Mouse (Mus musculus): Measurements from ENCODE around the gene Nthl1.

The Nthl1 gene

GRCm38 (mm10) chr17:24625472-24625871 is 7.0 kb upstream of the Nthl1 start:
- DNase-seq (ENCODE audit: extremely low read depth, low read depth, low spot score), result no peak

DNA sequence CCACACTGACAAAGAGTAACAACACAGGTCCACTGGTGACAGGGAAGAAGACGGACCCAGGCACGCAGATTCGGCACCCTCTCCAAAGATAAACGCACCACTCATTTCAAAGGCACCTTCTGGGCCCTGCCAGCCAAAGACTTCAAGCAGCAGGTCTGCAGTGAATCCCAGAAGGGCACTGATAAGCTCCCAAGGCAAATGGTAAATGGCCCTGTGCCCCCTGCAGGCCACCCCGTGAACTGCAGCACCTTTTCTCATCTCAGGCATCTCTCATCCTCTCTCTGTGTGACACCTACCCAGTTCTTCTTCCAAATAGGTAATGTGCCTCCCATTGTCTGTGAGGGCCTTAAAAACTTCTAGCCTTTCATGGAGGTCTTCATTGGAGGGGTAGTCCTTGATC is 3.8 kb upstream of the Nthl1 start:
- no peak for DNase-seq (ENCODE audit: extremely low read depth, low read depth, low spot score)

DNA sequence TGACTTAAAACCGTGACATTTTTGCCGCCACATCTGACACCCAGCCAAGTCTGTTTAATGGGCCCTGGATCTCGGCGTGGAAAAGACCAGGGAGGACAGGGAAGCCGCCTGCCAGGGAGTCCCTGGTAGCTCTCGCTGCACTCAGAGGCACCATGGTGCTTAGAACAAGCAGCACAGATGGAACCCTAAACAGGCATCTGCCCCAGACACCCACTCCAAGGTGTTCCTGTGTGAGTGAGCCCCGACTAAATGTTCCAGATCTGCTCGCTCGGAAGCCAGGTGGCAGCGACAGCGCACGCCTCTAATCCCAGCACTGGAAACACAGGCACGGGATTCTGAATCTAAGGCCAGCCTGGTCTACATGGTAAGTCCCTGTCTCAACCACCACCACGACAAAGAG is 2.4 kb upstream of the Nthl1 start:
- DNase-seq (ENCODE audit: extremely low read depth, low read depth, low spot score), result no peak

DNA sequence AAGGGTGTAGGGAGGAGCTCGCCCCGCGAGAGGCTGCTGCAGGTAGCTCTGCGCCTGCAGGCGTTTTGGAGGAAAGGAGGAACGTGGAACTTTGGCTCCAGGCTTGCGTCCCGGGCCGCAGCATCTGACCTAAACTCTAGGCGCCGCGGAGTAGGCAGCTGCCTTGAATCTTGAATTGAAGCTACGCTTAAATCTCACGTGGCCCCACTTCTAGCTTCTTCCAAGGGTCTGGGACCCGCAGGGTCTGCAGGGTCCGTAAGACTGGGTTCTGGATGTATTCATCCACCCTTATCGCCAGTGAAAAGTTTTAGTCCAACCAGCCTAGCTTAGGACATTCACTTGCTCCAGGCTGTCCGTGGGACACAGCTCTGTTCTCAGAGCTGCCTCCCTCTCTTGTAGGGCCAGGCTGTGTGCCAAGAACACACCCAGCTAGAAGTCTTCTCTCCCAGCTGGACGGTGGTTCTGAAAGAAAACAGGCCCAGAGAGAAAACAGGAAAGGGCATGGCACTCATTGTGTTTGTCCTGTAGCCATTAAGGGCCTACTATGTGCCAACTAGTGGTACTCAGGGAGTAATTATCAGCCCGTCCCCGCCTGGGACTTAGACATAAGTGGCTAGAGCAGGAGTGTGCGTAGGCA is 451 bp downstream of the Nthl1 start:
- DNase-seq (ENCODE audit: extremely low read depth, low read depth, low spot score), result peak; percentile 19

GRCm38 (mm10) chr17:24633831-24634230 is 1.4 kb downstream of the Nthl1 start:
- no peak for DNase-seq (ENCODE audit: extremely low read depth, low read depth, low spot score)

- no peak for DNase-seq (ENCODE audit: extremely low read depth, low read depth, low spot score)
Observed at GRCm38 (mm10) chr17:24635024-24635423, 2.5 kb downstream of the Nthl1 start.

GRCm38 (mm10) chr17:24635694-24636093 is 3.2 kb downstream of the Nthl1 start:
- DNase-seq (ENCODE audit: extremely low read depth, low read depth, low spot score), result no peak

DNA sequence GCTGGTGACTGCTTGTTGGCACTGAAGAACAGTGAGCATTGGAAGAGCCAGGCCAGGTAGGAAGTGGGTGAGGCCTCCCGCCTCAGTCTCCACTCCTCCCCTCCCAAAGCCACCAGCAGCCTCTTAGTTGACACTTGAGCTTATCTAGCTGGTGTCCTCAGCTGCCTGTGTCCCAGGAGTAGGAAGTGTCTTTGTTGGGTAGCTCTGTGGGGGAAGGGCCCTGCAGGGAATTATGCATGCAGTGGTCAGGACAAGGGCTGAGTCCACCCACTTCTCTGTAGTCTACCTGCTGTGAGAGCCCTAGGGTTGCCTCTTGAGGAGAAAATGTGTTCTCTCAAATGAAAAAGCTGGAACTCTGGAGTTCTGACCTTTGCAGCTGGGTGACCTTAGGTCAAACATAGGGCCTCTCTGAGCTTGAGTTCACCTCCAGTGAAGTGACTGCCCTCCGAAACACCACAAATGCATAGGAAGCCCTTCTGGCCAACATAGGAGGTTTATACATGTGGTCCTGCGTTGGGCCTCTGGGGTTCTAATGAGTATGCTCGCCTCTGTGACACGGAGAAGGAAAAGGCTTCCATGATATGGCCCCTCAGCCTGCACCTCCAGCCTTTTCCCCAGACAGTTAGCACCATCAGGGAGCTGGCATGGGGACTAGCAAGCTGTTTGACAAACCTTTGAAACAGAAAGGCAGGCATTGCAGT is 4.5 kb downstream of the Nthl1 start:
- no peak for DNase-seq (ENCODE audit: extremely low read depth, low read depth, low spot score)

DNA sequence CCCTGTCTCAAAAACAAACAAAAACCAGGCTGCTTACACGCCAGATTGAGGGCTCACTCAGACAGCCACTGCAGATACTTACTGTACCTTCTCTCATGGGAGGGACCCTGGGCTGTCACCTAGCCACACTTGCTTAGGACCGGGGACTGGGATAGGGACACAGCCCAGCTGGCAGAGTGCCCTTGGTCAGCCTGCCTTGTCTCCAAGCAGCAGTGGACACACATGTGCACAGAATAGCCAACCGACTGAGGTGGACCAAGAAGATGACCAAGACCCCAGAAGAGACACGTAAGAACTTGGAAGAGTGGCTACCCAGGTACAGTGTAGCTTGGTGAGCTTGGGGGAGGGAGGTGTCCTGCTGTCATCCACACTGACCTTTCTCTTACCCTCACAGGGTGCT is 5.7 kb downstream of the Nthl1 start:
- no peak for DNase-seq (ENCODE audit: extremely low read depth, low read depth, low spot score)

DNA sequence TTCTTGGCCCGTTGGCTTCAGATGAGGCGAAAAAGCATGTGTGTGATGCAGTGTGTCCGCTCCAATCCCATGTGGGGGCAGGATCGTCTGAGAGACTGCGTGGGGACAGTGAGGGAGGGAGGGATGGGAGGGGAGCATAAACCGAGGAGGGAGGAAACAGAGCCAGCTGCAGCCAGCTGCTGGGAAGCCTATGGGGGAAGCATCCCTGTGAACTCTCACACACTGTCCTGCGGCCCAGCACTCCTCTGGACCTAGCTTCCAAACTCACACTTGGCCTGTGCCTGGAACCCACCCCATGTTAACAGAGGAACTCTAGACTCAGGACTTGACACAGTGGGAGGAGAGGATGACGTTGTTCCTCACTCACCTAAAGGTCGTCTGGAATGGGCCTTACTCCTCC is 6.4 kb downstream of the Nthl1 start:
- DNase-seq (ENCODE audit: extremely low read depth, low read depth, low spot score), result no peak

GRCm38 (mm10) chr17:24639571-24639988 is 7.1 kb downstream of the Nthl1 start:
- no peak for DNase-seq (ENCODE audit: extremely low read depth, low read depth, low spot score)

DNA sequence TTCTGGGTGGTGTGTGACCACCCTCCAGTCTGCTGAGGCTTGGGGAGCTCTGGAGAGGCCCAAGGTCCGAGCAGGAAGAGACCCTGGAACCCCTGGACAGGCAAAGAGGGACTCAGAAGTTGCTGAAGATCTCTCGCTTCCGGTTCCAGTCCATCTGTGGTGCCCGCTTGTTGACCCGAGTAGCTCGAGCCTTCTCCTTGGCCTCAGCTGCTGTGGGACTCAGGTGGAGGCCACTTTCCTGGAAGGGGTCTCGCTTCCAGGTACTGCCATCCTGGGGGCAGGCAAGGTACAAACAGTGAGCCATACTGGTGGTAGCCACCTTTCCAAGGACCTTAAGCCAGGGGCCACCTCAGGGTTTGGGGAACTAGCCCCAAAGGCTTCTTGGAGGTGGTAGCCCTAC is 7.6 kb downstream of the Nthl1 start:
- DNase-seq (ENCODE audit: extremely low read depth, low read depth, low spot score), result no peak

GRCm38 (mm10) chr17:24640581-24640980 is 8.1 kb downstream of the Nthl1 start:
- DNase-seq (ENCODE audit: extremely low read depth, low read depth, low spot score), result no peak

DNA sequence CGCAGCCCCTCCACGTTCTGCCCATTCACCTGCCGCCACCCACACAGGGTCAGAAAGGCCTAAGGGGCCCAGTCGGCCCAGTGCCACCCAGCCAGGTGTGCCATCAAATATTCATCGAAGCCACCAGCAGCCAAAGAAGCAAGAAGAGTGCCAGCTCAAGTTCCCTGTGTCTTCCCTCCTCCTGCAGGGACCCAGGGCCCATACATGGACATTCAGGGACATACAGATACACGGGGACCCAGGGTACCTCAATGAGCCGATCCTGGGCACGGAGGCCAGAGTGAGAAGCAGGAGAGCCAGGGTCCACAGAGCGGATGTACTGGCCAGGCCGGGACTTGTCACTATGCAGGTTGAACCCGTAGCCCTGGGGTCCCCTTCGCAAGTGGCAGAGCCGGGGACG is 9.5 kb downstream of the Nthl1 start:
- DNase-seq (ENCODE audit: extremely low read depth, low read depth, low spot score), result no peak

- no peak for DNase-seq (ENCODE audit: extremely low read depth, low read depth, low spot score)
Observed at GRCm38 (mm10) chr17:24642791-24643343, 10.4 kb downstream of the Nthl1 start.

DNA sequence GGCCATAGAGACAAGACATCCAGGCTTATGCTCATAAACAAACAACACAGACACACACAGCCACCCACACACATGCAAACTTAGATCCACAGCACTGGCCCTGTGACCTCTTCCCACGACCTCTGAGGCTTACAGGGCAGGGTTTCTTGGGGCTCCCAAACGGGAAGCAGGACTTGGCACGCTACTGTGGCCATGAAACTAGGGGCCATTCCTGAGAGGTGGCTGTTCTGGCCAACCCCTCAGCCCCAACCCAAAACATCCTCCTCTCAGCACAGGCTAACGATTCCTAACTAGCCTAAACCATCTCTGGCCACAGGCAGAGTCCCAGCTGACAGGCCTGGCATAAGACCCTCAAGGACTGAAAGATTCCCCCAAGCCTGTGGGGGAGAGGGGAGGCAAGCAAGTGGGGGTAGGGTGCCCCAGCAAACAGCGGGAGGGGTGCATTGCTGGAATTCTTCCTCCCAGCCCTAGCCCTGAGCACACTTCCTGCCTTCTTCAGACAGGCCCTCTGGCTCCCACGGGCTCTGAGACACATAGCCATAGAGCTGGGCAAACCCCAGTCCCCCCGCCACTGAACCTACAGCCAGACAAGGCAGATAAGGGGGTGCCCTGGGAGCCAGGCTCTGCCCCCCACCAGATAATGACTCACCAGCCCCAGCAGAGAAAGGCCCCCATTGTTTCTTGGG is 11.7 kb downstream of the Nthl1 start:
- no peak for DNase-seq (ENCODE audit: extremely low read depth, low read depth, low spot score)

DNA sequence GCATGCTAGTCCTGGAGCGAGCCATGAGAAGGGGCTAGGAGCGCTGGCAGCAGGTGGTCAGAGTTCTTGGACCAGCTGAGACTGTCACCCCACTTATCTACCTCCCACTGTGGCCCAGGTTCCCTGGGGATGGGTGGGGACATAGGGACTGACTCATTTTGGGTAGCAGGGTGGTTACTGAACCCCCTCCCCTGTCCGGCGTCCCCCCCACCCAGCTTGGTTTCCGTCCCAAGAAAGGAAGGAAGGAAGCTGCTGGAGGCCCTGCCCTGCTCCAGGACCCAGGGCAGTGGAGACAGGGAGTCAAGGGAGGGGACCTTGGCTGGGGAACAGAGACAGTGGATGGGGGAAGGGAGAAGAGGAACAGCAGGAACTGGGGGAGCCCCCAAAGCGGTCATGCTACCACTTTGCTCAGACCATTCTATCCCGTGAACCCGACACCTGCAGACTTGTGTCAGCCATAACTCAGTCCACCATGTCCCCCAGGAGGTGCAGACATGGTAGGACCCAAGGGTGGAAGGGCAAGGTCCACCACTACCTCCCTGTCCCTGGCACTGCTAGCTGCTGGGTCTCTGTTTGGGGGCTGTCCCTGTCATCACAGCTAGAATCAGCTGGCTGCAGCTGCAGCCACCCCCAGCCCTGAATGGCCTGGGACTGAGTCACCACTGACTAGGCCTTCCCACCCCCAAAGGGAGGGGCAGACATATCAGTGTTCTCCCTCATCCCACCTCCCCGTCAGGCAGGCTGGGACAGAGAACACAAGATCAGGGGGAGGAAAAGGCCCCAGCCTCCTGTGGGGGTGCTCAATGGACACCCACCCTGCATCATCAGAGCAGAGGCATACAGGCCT is 12.6 kb downstream of the Nthl1 start:
- no peak for DNase-seq (ENCODE audit: extremely low read depth, low read depth, low spot score)

GRCm38 (mm10) chr17:24645916-24646315 is 13.4 kb downstream of the Nthl1 start:
- DNase-seq (ENCODE audit: extremely low read depth, low read depth, low spot score), result no peak

DNA sequence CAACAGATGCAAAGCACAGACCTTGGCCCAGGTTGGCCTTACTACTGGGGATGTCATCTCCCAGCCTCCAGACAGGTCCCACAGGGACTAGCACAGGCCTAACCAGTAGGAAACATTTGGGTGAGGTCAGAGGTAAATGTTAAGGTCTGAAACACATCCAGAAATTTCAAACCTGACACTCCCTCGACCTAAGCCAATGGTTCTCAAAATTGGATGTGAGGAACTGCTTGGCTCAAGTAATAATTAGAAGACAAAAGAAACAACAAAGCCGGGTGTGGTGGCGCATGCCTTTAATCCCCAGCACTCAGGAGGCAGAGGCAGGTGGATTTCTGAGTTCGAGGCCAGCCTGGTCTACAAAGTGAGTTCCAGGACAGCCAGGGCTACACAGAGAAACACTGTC is 13.9 kb downstream of the Nthl1 start:
- DNase-seq (ENCODE audit: extremely low read depth, low read depth, low spot score), result no peak

GRCm38 (mm10) chr17:24647493-24647892 is 15.0 kb downstream of the Nthl1 start:
- no peak for DNase-seq (ENCODE audit: extremely low read depth, low read depth, low spot score)

GRCm38 (mm10) chr17:24648731-24649377 is 16.4 kb downstream of the Nthl1 start:
- DNase-seq (ENCODE audit: extremely low read depth, low read depth, low spot score), result no peak
